Mouse (Mus musculus) hindbrain, embryonic 14.5 days (tissue): ENCODE results near the gene Stab2. TPM values are rescaled to one million over a fixed set of nuclear protein-coding genes. Genes with fewer than 3 reads are reported as not detected.

ENCODE experiments used
- ATAC-seq: fragments of 200-750 bp; cut with Nextera tagmentation; 2 replicates; pipeline ENCODE4 v1.8.0; 2017; ENCODE audit warnings: moderate number of reproducible peaks, mild to moderate bottlenecking, moderate TSS enrichment, moderate library complexity; ENCODE audit not compliant: low FRiP score
- DNase-seq: peaks from one replicate; pipeline ENCODE4 v3.0.0-alpha.2; 2015; ENCODE audit warnings: low spot score
- H3K27ac ChIP-seq: fragments of 300-500 bp; sonication (generic); 2 replicates; pipeline ENCODE4 v1.5.1; 2014; ENCODE audit warnings: mild to moderate bottlenecking, moderate library complexity
- H3K27me3 ChIP-seq: fragments of 300-500 bp; sonication (generic); 2 replicates; pipeline ENCODE4 v1.6.1; 2014; ENCODE audit warnings: mild to moderate bottlenecking, low read length, mixed read lengths; ENCODE audit not compliant: control insufficient read depth, insufficient read depth
- H3K36me3 ChIP-seq: fragments of 300-500 bp; sonication (generic); replicated peaks from 2 replicates; pipeline ENCODE4 v1.6.1; 2014; ENCODE audit not compliant: control insufficient read depth, insufficient read depth
- H3K4me1 ChIP-seq: fragments of 300-500 bp; sonication (generic); replicated peaks from 2 replicates; pipeline ENCODE4 v1.6.1; 2014; ENCODE audit warnings: antibody characterized with exemption, low read length, mixed read lengths; ENCODE audit not compliant: control insufficient read depth, insufficient read depth
- H3K4me2 ChIP-seq: fragments of 300-500 bp; sonication (generic); replicated peaks from 2 replicates; pipeline ENCODE4 v1.6.1; 2014; ENCODE audit warnings: mild to moderate bottlenecking, moderate library complexity
- H3K4me3 ChIP-seq: fragments of 300-500 bp; sonication (generic); replicated peaks from 2 replicates; pipeline ENCODE4 v1.5.1; 2014; ENCODE audit warnings: mild to moderate bottlenecking, low read length
- H3K9ac ChIP-seq: fragments of 300-500 bp; sonication (generic); 2 replicates; pipeline ENCODE4 v1.6.1; 2014
- H3K9me3 ChIP-seq: fragments of 300-500 bp; sonication (generic); 2 replicates; pipeline ENCODE4 v1.6.1; 2016; ENCODE audit warnings: low read length; ENCODE audit not compliant: control insufficient read depth
- WGBS: fragments of 180-500 bp; shearing (Covaris S2); extraction: QIAGEN DNeasy Blood & Tissue Kit; methylation state at CpG from one replicate; pipeline ENCODE4 v1.1.7; 2014; 5-methylcytosine and 5-hydroxymethylcytosine counted together
- polyA plus RNA-seq: library from polyadenylated mRNA; unstranded; fragments of >200 nt; fragmentation: Nextera tagmentation; extraction: Ambion mirVana; gene quantifications from 2 replicates; pipeline ENCODE4 v1.2.1, GENCODE M21; 2014

Stab2 gene
- polyA plus RNA-seq, 1 experiment from 2014 or later: 0.17 TPM

- Histone ChIP-seq H3K36me3 (no peaks in the 10 kb centered on the region), H3K4me1 (peaks cover 20% of the 10 kb centered on the region), H3K27ac (no peak overlapping the region), H3K27me3 (no peaks in the 10 kb centered on the region), H3K9me3 (no peaks in the 10 kb centered on the region), H3K4me2 (peak overlapping the region; percentile 33; the same call in 1 of the 2 replicates), H3K9ac (peak overlapping the region; percentile 26; the same call in 1 of the 2 replicates), H3K4me3 (no peak overlapping the region)
- ATAC-seq (no peak), DNase-seq (no peak)
- WGBS: 23% methylated on average over 5 of the region's 5 CpGs
Measured at GRCm38 (mm10) chr10:87037062-87037461, 29.2 kb upstream of the Stab2 start.

GRCm38 (mm10) chr10:87036271-87036703 lies 28.5 kb upstream of the Stab2 start:
- whole genome bisulfite sequencing: 10% methylated on average over 14 of the region's 14 CpGs
- peak; percentile 82; the same call in 1 of the 2 replicates for ATAC-seq
- no peaks in the 10 kb centered on the region for H3K36me3 ChIP-seq
- no peak overlapping the region for H3K9ac ChIP-seq
- H3K27ac ChIP-seq: no peak overlapping the region
- H3K4me1 ChIP-seq: peaks cover 20% of the 10 kb centered on the region
- H3K9me3 ChIP-seq: no peaks in the 10 kb centered on the region
- H3K27me3 ChIP-seq: no peaks in the 10 kb centered on the region
- peak overlapping the region; percentile 33 for H3K4me2 ChIP-seq
- no peak for DNase-seq
- H3K4me3 ChIP-seq: no peak overlapping the region

GRCm38 (mm10) chr10:87035866-87036265 lies 28.0 kb upstream of the Stab2 start:
- Histone ChIP-seq H3K9me3 (no peaks in the 10 kb centered on the region), H3K9ac (0 out of 2 replicates have a peak overlapping the region, but pooled peaks have one; percentile 24), H3K4me2 (peak overlapping the region; percentile 33), H3K4me3 (no peak overlapping the region), H3K27me3 (no peaks in the 10 kb centered on the region), H3K4me1 (peaks cover 20% of the 10 kb centered on the region), H3K27ac (0 out of 2 replicates have a peak overlapping the region, but pooled peaks have one; percentile 24), H3K36me3 (no peaks in the 10 kb centered on the region)
- DNase-seq (no peak), ATAC-seq (no peak)
- 18% methylated on average over 15 of the region's 15 CpGs for WGBS

GRCm38 (mm10) chr10:87032768-87033167 lies 24.9 kb upstream of the Stab2 start:
- WGBS: 90% methylated on average over 8 of the region's 8 CpGs

GRCm38 (mm10) chr10:87024884-87025283 lies 17.1 kb upstream of the Stab2 start:
- 3% methylated on average over 9 of the region's 10 CpGs for WGBS
- Histone ChIP-seq H3K9me3 (no peaks in the 10 kb centered on the region), H3K9ac (no peak overlapping the region), H3K27ac (no peak overlapping the region), H3K4me1 (no peaks in the 10 kb centered on the region), H3K4me3 (no peak overlapping the region), H3K4me2 (no peak overlapping the region), H3K36me3 (no peaks in the 10 kb centered on the region), H3K27me3 (no peaks in the 10 kb centered on the region)
- peak; percentile 97 for DNase-seq
- peak; percentile 92 for ATAC-seq

More at GRCm38 (mm10) chr10:87032768-87033167, 24.9 kb upstream of the Stab2 start:
- H3K36me3 ChIP-seq: no peaks in the 10 kb centered on the region
- H3K27me3 ChIP-seq: no peaks in the 10 kb centered on the region
- no peaks in the 10 kb centered on the region for H3K9me3 ChIP-seq
- ATAC-seq (no peak), DNase-seq (no peak)
- H3K4me1 ChIP-seq: peaks cover 20% of the 10 kb centered on the region
- no peak overlapping the region for H3K27ac ChIP-seq
- H3K4me3 ChIP-seq: no peak overlapping the region
- H3K4me2 ChIP-seq: no peak overlapping the region
- H3K9ac ChIP-seq: no peak overlapping the region

- no peaks in the 10 kb centered on the region for H3K27me3 ChIP-seq
- ATAC-seq: peak; percentile 59; the same call in 1 of the 2 replicates
- 59% methylated on average over 16 of the region's 16 CpGs for WGBS
- H3K36me3 ChIP-seq: no peaks in the 10 kb centered on the region
- H3K4me3 ChIP-seq: no peak overlapping the region
- no peak overlapping the region for H3K9ac ChIP-seq
- H3K4me1 ChIP-seq: 0 out of 2 replicates have a peak, but pooled peaks cover 3% of the 10 kb centered on the region
- H3K9me3 ChIP-seq: no peaks in the 10 kb centered on the region
- no peak overlapping the region for H3K4me2 ChIP-seq
- no peak overlapping the region for H3K27ac ChIP-seq
- peak; percentile 41 for DNase-seq
Measured at GRCm38 (mm10) chr10:87020711-87021110, 12.9 kb upstream of the Stab2 start.

- Histone ChIP-seq H3K4me2 (no peak overlapping the region), H3K36me3 (no peaks in the 10 kb centered on the region), H3K4me3 (no peak overlapping the region), H3K4me1 (0 out of 2 replicates have a peak, but pooled peaks cover 3% of the 10 kb centered on the region), H3K9ac (no peak overlapping the region), H3K9me3 (no peaks in the 10 kb centered on the region), H3K27me3 (no peaks in the 10 kb centered on the region), H3K27ac (no peak overlapping the region)
- DNase-seq (no peak), ATAC-seq (no peak)
- 58% methylated on average over 9 of the region's 9 CpGs for WGBS
Measured at GRCm38 (mm10) chr10:87018876-87019275, 11.1 kb upstream of the Stab2 start.

- H3K36me3 ChIP-seq: no peaks in the 10 kb centered on the region
- no peak overlapping the region for H3K4me2 ChIP-seq
- no peak overlapping the region for H3K9ac ChIP-seq
- no peak overlapping the region for H3K27ac ChIP-seq
- no peak overlapping the region for H3K4me3 ChIP-seq
- DNase-seq (no peak), ATAC-seq (no peak)
- 14% methylated on average over 9 of the region's 9 CpGs for WGBS
- 0 out of 2 replicates have a peak, but pooled peaks cover 3% of the 10 kb centered on the region for H3K4me1 ChIP-seq
- no peaks in the 10 kb centered on the region for H3K27me3 ChIP-seq
- H3K9me3 ChIP-seq: no peaks in the 10 kb centered on the region
Measured at GRCm38 (mm10) chr10:87016151-87016692, 8.4 kb upstream of the Stab2 start.

- ATAC-seq (no peak), DNase-seq (no peak)
- Histone ChIP-seq H3K36me3 (no peaks in the 10 kb centered on the region), H3K27me3 (no peaks in the 10 kb centered on the region), H3K27ac (no peak overlapping the region), H3K4me2 (no peak overlapping the region), H3K9ac (no peak overlapping the region), H3K4me3 (no peak overlapping the region), H3K4me1 (0 out of 2 replicates have a peak, but pooled peaks cover 3% of the 10 kb centered on the region), H3K9me3 (no peaks in the 10 kb centered on the region)
- 72% methylated on average over 5 of the region's 5 CpGs for WGBS
Measured at GRCm38 (mm10) chr10:87015403-87015802, 7.6 kb upstream of the Stab2 start.
